Mouse (Mus musculus) lung, postnatal 25 days (tissue): ENCODE measurements around the gene Usmg5.
"Not testable (repeated sequence)": the region's sequence is repeated elsewhere in the genome, so short reads cannot be mapped to it uniquely, and the experiment has no call there.

Experiments used
- DNase-seq: peaks from one replicate; pipeline ENCODE4 v3.0.0; 2022; ENCODE audit warnings: low spot score

Gene Usmg5

DNA sequence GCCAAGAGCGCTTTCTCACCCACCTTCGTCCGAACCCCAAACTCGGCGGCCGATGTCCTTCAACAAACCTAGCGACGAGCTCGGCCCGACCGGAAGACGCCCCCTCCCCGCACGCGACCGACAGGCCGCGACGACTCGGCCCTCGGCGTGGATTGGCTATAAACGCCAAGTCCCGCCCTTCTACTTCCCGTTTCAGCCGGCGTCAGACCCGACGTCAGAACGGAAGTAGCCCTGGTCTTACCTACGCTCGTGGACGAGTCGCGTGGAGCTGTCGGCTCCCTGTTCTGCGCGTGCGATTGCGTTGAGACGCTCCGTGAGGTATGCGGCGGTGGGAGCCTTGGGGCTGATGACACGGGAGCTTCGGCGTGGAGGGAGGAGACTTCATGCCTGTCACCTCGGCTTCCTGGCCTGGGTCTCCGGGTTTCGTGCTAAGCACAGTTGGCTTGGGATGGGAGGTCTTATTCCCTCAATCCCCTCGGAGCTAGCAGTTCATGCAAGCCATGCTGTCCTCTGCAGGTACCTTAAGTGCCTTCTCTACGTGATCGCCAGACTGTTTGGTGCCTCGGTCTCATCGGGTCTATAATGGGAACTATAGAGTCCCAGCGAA is at the start of gene Usmg5, which contains the start of gene Pdcd11:
TSS of gene Usmg5 (minus strand) at position 98 of the 607 bp plus-strand sequence.
TSS of gene Pdcd11 (plus strand) at position 219 of the 607 bp plus-strand sequence.
- DNase-seq: peak; percentile 97

DNA sequence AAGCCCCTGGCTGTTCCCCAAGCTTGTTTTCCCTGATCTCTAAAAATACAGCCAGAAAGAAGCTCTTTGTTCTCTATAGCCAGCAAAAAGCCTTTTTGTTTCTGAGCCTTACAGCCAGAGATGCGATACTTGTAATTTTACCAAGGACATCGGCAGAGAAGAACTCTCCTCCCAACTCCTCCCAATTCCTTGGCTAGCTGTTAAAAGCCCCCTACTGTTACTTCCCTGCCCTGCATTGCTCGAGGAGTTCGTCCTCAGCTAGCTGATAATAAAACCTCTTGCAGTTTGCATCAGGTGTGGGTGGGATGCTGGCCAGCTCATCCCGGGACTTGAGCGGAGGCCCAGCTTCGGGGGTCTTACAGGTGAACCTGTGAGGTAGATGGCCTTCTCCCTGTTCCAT is 49.2 kb upstream of the Usmg5 start:
- not testable (repeated sequence) for DNase-seq

GRCm38 (mm10) chr19:47137771-47138421 is 47.4 kb upstream of the Usmg5 start, which contains the start of gene Calhm2:
TSS of gene Calhm2 (minus strand) at chr19:47138294.
- peak; percentile 41 for DNase-seq

- peak; percentile 64 for DNase-seq
Measured at GRCm38 (mm10) chr19:47137051-47137581, 46.7 kb upstream of the Usmg5 start.

- DNase-seq: no peak
Measured at GRCm38 (mm10) chr19:47136170-47136569, 45.7 kb upstream of the Usmg5 start.

GRCm38 (mm10) chr19:47135568-47135967 is 45.1 kb upstream of the Usmg5 start:
- no peak for DNase-seq

DNA sequence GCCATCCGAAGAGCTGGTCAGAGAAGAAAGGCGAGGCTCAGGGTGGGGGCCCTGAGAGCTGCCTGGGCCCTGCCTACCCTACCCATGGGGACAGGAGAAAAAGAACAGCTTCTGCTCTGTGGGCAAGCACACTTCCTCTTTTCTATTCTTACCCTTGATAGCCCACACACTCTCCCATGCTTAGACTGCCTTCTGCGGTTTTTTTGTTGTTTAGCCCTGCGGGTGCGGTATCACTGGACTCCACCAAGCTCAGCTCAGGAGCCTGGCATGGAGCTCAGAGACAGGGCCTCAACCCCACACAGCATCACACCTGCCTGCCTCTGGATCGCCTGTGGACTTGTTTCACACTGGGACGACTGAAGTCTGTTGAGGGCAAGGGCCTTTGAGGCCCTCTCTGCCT is 42.7 kb upstream of the Usmg5 start:
- DNase-seq: peak; percentile 44

GRCm38 (mm10) chr19:47130551-47131125 is 40.2 kb upstream of the Usmg5 start:
- DNase-seq: no peak

GRCm38 (mm10) chr19:47128835-47129234 is 38.4 kb upstream of the Usmg5 start:
- no peak for DNase-seq

DNA sequence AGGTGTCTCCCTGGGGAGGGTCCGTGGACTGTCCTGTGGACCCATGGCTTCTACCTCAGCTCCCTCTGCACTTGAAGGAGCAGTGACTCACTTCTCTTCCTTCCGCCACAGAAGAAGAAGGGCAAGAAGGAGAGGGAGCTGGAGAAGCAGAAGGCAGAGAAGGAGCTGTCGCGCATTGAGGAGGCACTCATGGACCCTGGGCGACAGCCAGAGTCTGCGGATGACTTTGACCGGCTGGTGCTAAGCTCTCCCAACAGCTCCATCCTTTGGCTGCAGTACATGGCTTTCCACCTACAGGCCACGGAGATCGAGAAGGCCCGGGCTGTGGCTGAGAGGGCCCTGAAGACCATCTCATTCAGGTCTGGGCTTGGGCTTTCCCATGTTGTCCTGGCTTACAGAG is 37.7 kb upstream of the Usmg5 start:
- no peak for DNase-seq

DNA sequence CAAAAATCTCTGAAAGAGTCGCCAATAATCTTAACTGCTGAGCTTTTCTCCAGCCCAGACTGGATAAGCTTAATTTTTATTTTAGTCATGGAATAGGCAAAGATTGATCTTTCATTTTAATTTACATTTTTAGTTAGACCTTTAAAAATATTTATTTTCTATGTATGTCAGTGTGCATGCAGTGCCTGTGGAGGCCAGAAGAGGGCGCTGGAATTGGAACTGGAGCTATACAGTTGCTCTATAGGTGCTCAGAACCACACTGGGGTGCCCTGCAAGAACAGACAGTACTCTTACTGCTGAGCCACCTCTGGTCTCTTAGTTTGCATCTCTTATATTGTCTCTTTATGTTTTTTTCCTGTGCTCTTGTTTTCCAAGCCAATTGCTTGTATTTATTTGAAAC is 32.4 kb upstream of the Usmg5 start:
- no peak for DNase-seq

GRCm38 (mm10) chr19:47121054-47121453 is 30.6 kb upstream of the Usmg5 start:
- peak; percentile 23 for DNase-seq

- DNase-seq: no peak
Measured at GRCm38 (mm10) chr19:47118634-47119033, 28.2 kb upstream of the Usmg5 start.

DNA sequence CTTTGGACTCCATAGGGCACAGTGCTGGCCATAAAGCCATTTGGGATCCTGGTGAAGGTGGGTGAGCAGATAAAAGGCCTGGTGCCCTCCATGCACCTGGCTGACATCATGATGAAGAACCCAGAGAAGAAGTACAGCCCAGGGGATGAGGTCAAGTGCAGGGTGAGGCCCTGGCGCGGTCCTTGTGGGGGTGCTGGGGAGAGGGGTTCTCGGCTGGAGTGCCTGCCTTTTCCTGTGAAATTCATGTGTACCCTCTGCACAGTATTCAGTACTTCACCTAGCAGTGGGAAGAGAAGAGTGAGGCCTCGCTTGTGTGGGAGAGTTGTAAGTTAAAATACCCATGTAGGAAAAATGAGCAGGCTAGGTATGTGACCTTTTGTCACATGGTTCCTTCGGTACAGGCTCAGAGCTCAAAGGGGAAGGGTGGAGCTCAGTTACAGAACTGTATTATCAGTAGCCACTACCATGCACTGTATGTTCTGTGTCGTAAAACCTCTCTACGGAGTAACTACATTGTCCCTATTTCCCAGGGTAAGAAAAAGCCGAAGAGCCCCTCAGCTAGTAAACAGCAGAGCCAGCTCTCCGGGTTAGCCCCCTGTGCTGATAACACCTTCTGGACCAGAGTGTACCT is 14.3 kb upstream of the Usmg5 start:
- no peak for DNase-seq

- DNase-seq: no peak
Measured at GRCm38 (mm10) chr19:47101080-47101479, 10.6 kb upstream of the Usmg5 start.

GRCm38 (mm10) chr19:47089718-47090525 is 525 bp downstream of the Usmg5 start:
- DNase-seq: no peak

DNA sequence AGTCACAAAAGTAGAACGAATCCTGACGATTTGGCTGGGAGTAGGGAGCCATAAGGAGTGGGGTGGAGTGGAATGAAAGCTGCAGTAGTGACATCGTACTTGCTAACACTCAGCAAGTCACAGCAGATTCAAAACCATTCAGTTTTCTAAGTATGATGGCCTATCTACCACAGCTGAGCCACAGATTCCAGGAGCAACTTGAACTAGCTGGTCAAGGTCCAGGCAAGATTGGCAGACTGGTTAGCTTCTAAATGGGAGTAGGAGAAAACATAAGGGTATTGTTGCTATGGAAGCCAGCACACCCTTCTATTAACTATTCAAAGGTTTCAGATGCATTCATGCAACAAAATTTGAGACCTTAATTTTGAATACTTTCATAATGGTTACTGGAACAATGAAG is 2.2 kb downstream of the Usmg5 start:
- no peak for DNase-seq

GRCm38 (mm10) chr19:47067924-47068611 is 22.4 kb downstream of the Usmg5 start:
- DNase-seq: peak; percentile 88

DNA sequence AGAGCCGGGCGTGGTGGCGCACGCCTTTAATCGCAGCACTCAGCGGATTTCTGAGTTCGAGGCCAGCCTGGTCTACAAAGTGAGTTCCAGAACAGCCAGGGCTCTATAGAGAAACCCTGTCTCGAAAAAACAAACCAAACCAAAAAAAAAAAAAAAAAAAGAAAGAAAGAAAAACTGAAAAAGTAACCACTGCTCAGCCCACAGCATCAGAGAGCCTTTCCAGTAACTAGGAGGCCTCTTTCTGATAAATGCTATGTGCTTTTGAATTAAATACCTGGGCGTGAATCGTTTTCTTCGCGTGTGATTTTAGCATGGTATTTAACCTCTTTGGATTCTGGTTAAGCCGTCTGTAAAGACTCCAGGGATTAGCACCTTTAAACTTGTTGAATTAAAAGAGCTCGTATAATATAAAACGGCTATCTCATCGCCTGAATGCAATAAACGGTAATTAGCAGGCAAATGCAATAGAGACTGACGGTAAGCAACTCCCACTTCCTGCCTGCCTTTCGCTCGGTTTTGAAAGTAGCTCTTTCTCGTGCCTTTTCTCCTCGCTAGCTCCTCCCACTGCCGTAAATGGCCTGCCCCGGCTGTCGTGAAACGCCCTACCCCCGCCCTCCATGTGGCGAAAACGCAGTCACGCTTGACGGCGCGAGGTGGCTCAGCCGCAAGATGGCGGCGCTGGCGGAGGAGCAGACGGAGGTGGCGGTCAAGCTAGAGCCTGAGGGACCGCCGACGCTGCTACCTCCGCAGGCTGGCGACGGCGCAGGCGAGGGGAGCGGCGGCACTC is 23.2 kb downstream of the Usmg5 start, which contains the start of gene Taf5:
TSS of gene Taf5 (plus strand) at position 651 of the 787 bp plus-strand sequence.
- peak; percentile 98 for DNase-seq

DNA sequence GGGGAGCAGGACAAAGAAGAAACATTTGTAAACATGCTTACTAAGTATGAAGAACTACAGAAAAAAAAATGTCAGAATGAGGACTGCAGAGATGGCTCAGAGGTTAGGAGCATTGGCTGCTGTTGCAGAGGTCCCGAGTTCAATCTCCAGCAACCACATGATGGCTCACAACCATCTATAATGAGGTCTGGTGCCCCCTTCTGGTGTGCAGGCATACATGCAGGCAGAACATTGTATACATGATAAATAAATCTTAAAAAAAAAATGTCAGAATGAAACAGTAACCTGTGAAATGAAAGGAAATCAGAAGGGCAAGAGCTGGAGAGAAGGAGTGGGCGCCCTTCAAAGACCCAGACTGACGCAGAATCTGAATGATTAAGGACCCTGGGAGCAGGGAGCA is 24.6 kb downstream of the Usmg5 start:
- DNase-seq: no peak
